Mouse (Mus musculus): Measurements from ENCODE around the gene Slc2a10.
A peak's percentile ranks its signal among the peaks of the same experiment; 100 is the strongest.
"Not testable (repeated sequence)": the region's sequence is repeated elsewhere in the genome, so short reads cannot be mapped to it uniquely, and the experiment has no call there.

The Slc2a10 gene

GRCm38 (mm10) chr2:165509686-165510085 lies 6.1 kb downstream of the Slc2a10 start:
- DNase-seq (ENCODE audit: low spot score), result no peak

GRCm38 (mm10) chr2:165510466-165510865 lies 6.9 kb downstream of the Slc2a10 start:
- no peak for DNase-seq (ENCODE audit: low spot score)

DNA sequence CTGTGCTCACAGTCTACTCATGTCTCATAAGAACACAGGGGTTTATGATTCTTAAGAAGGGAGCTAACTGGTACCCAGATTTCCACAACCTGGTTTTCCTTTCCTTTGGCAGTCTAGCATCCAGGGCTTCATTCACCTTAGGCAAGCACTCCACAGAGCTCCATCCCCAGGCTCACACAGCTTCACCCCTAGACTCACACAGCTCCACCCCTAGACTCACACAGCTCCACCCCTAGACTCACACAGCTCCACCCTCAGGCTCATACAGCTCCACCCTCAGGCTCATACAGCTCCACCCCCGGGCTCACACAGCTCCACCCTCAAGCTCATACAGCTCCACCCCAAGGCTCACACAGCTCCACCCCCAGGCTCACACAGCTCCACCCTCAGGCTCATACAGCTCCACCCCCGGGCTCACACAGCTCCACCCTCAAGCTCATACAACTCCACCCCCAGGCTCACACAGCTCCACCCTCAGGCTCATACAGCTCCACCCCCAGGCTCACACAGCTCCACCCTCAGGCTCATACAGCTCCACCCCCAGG lies 7.4 kb downstream of the Slc2a10 start:
- not testable (repeated sequence) for DNase-seq (ENCODE audit: low spot score)

- DNase-seq (ENCODE audit: low spot score), result not testable (repeated sequence)
These were observed 7.9 kb downstream of the Slc2a10 start for GRCm38 (mm10) chr2:165511530-165511929.

DNA sequence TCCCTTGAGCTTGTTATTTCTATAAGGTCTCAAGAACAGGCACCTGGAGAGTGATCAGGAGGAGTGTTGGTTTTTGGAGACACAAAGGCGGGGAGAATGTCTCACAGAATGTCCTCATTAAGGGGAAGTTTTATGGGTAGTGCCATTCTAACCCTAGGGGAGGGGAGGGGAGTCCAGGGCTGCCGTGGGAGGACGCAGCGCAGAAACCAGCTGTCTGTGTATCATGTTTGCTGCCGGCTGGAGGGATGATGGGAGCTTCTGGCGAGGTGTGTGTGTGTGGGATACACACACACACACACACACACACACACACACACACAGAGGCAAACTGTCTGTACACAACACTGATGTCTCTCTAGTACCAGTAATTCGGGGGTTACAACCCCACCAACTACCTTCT lies 8.8 kb downstream of the Slc2a10 start:
- no peak for DNase-seq (ENCODE audit: low spot score)

- DNase-seq (ENCODE audit: low spot score), result peak; percentile 78
These were observed 9.4 kb downstream of the Slc2a10 start for GRCm38 (mm10) chr2:165512870-165513600.

DNA sequence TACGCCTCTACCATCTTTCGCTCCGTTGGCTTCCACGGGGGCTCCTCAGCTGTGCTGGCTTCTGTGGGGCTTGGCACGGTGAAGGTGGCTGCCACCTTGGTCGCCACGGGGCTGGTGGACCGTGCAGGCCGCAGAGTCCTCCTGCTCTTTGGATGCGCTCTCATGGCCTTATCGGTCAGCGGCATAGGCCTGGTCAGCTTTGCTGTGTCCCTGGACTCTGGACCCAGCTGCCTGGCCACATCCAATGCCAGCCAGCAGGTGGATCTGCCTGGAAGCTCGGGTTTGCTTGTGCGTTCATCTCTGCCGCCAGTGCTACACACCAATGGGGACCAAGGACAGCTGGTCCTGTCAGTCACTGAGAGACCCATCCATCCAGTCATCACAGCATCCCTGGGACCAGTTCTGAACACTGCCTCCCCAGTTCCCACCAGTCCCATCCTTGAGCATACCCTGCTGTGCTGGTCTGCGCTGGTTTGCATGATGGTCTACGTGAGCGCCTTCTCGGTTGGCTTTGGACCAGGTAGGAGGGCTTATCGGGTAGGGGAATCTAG lies 11.7 kb downstream of the Slc2a10 start:
- DNase-seq (ENCODE audit: low spot score), result no peak

DNA sequence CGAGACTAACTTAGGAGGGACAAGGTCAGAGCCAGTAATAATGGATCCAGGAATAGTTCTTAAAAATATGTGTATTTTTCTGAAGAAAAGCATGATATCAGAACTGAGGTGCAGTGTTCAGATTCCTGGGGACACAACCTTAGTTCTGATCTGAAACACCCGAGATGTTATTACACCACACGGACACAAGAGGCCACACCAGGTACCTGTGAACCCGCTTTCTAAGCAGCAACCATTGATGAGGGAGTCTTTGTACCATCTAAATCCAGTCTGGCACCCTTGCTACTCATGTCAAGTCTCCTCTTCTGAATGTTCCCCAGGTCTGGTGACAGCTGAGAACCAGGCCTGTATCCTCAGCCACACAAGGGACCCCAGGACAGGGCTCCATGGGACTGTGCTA lies 22.0 kb downstream of the Slc2a10 start:
- no peak for DNase-seq (ENCODE audit: low spot score)

DNA sequence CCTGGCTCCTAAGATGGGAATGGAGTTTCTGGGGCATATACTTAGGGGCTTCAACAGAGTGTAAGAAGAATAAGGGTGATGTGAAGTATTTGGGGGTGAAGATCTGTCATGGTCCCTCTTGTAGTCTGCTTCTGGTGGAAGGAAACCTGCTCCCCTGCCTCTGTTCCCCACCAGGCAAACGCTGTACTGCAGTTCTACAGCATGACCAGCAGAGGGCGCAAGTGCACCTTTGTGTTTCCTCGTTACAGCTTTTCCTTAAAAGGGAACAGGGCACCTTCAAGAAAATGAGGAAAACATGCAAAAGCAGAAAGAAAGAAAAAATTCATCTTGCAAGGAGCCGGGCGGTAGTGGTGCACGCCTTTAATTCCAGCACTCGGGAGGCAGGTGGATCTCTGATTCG lies 25.5 kb downstream of the Slc2a10 start:
- DNase-seq (ENCODE audit: low spot score), result no peak

DNA sequence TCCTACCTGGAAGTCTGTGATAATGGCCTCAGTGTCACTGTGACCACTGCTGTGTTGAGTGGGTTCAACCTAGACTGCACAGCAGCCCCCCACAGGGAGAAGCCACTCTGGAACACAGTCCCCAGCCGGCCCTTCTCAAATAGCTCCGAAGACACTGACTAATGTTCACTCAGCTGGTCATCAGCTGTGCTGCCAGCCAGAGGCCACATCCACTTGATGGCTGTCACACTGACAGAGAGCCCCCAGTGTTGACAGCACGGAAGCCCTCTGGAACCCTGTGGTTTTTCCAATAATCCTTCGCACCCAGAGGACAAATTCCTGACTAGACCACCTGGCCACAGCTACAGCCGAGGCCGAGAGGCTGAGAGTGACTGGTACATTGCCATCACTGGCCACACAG lies 30.2 kb downstream of the Slc2a10 start:
- no peak for DNase-seq (ENCODE audit: low spot score)

DNA sequence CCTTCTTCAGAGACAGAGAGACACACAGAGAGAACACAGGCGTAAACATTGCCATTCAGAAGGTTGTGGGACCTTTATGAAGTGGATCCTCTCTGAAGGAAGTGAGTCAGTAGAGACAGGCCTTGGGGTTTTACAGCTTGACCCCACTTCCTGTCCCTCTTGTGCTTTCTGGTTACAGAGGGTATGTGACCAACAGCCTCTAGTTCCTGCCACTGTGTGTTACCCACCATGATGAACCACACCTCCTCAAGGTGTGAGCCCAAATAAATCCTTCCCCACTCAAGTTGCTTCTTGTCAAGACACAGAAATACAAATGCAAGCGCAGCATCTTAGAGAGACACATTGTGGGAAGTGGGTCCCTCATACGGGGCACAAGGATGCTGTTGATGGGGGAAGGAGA lies 37.4 kb downstream of the Slc2a10 start:
- no peak for DNase-seq (ENCODE audit: low spot score)

- no peak for DNase-seq (ENCODE audit: low spot score)
These were observed 39.5 kb downstream of the Slc2a10 start for GRCm38 (mm10) chr2:165542939-165543669.

- DNase-seq (ENCODE audit: low spot score), result no peak
These were observed 40.1 kb downstream of the Slc2a10 start for GRCm38 (mm10) chr2:165543670-165544016.

- no peak for DNase-seq (ENCODE audit: low spot score)
These were observed 42.1 kb downstream of the Slc2a10 start for GRCm38 (mm10) chr2:165545687-165546086.

- DNase-seq (ENCODE audit: low spot score), result no peak
These were observed 42.8 kb downstream of the Slc2a10 start for GRCm38 (mm10) chr2:165546341-165546740.

GRCm38 (mm10) chr2:165547410-165547809 lies 43.8 kb downstream of the Slc2a10 start:
- peak; percentile 97 for DNase-seq (ENCODE audit: low spot score)

GRCm38 (mm10) chr2:165548627-165549026 lies 45.0 kb downstream of the Slc2a10 start:
- DNase-seq (ENCODE audit: low spot score), result no peak

- DNase-seq (ENCODE audit: low spot score), result not testable (repeated sequence)
These were observed 46.8 kb downstream of the Slc2a10 start for GRCm38 (mm10) chr2:165550410-165550809.

DNA sequence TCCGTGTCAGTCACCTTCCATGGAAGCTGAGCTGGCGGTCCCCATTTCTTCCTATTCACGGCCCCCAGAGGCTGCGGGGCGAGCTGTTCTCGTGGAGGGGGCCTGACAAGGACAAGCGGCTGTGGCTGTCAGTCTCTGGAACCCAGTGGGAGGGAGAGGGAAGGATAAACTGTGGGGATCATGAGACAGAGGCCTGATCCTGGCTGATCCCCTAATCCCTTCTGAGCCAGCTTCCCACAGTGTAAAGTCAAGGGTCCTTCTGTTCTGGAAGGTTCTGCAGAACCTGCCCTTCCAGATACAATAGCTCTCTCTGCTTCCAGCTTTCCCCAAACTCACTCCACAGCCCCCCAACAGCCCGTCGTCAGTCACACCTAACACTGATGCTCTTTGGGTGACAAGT lies 50.5 kb downstream of the Slc2a10 start:
- no peak for DNase-seq (ENCODE audit: low spot score)

DNA sequence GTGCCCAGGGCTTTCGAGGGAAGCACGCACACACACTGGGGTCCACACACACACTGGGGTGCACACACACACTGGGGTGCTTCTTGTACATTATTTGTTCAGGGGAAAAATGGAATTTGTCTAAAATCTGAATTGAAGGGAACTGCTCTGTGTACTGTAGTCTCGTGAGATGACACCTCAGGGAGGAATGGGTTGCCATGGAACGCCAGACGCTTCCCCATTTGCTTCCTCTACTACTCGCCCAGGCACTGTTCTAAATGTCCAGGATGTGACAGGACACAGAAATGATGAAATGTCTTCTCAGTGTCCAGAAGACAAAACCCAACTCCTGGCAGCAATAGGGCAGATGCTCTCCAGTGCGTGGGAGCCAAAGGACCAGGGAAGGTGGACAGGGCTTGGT lies 53.7 kb downstream of the Slc2a10 start:
- DNase-seq (ENCODE audit: low spot score), result no peak

- no peak for DNase-seq (ENCODE audit: low spot score)
These were observed 55.3 kb downstream of the Slc2a10 start for GRCm38 (mm10) chr2:165558916-165559315.

- no peak for DNase-seq (ENCODE audit: low spot score)
These were observed 56.1 kb downstream of the Slc2a10 start for GRCm38 (mm10) chr2:165559506-165560235.
